Mouse (Mus musculus) small intestine, adult 2 months (tissue): Measurements from ENCODE around the gene Gm28778. TPM values are rescaled to one million over a fixed set of nuclear protein-coding genes. Genes with fewer than 3 reads are reported as not detected.
A peak's percentile ranks its signal among the peaks of the same experiment; 100 is the strongest.

Experiments
- H3K27ac ChIP-seq: fragments of 200-500 bp; 2 replicates; pipeline ENCODE4 v1.5.1; 2012; ENCODE audit warnings: low read depth, low read length, control low read depth, inconsistent platforms; ENCODE audit not compliant: insufficient read depth
- H3K27me3 ChIP-seq: fragments of 200-500 bp; 2 replicates; pipeline ENCODE4 v1.6.1; 2012; ENCODE audit warnings: mild to moderate bottlenecking, moderate library complexity, low read length, inconsistent platforms; ENCODE audit not compliant: control insufficient read depth, insufficient read depth
- H3K36me3 ChIP-seq: fragments of 200-500 bp; 2 replicates; pipeline ENCODE4 v1.6.1; 2012; ENCODE audit warnings: mild to moderate bottlenecking, low read length, control low read depth, inconsistent platforms; ENCODE audit not compliant: control insufficient read depth, insufficient read depth
- H3K4me1 ChIP-seq: fragments of 200-500 bp; 2 replicates; pipeline ENCODE4 v1.6.1; 2012; ENCODE audit warnings: low read length, inconsistent platforms, mixed read lengths; ENCODE audit not compliant: control insufficient read depth, insufficient read depth, insufficient read length
- H3K4me3 ChIP-seq: fragments of 200-500 bp; 2 replicates; pipeline ENCODE4 v1.5.1; 2012; ENCODE audit warnings: low read depth, mild to moderate bottlenecking, control low read depth, inconsistent platforms, low read length, moderate library complexity
- CTCF ChIP-seq: fragments of 200-500 bp; IDR thresholded peaks from 2 replicates; pipeline ENCODE4 v1.5.1; 2012; ENCODE audit warnings: low read depth, mild to moderate bottlenecking, control low read depth, inconsistent platforms, low read length, moderate library complexity, mixed read lengths; ENCODE audit not compliant: insufficient replicate concordance, insufficient read length; ENCODE audit errors: extremely low read depth
- POLR2A ChIP-seq: fragments of 200-500 bp; IDR thresholded peaks from 2 replicates; pipeline ENCODE4 v1.6.1; 2012; ENCODE audit warnings: low read depth, mild to moderate bottlenecking, control low read depth, inconsistent platforms, low read length, moderate library complexity
- WGBS: fragments of 180-500 bp; shearing (Covaris S2); methylation state at CpG from one replicate; pipeline ENCODE4 v1.1.7; 2018; 5-methylcytosine and 5-hydroxymethylcytosine counted together
- polyA plus RNA-seq: library from polyadenylated mRNA; depleted of rRNA; stranded (reverse); fragments of >200 nt; gene quantifications from 2 replicates; pipeline ENCODE4 v1.2.3, GENCODE M21; 2012; rRNA removed

The Gm28778 gene
- polyA plus RNA-seq, 1 experiment: 22.5 TPM

DNA sequence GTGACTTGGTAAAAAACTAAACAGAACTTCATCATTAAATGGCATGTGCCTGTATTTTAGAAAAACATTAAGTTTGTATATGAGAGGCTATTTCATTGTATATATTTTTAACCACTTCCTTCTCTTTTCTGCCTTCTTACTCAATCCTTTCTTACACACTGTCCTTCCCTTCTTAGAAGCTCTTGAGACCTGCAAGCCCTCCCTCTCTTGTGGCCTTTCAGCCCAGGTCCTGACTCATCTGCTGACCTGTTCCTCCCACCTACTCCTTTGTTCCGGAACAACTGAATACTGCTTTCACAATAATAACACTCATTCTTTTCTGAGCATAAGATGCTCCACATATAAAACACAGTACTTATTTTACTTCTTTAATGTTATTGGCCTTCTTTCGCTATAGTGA is 44.2 kb downstream of the Gm28778 start:
- Histone ChIP-seq H3K27ac (no peak overlapping the region), H3K4me1 (no peaks in the 10 kb centered on the region), H3K36me3 (peaks cover 13% of the 10 kb centered on the region), H3K4me3 (no peak overlapping the region), H3K27me3 (no peaks in the 10 kb centered on the region)
- 97% methylated on average over 2 of the region's 2 CpGs for WGBS
- TF ChIP-seq POLR2A: no peak
- TF ChIP-seq CTCF: no peak

DNA sequence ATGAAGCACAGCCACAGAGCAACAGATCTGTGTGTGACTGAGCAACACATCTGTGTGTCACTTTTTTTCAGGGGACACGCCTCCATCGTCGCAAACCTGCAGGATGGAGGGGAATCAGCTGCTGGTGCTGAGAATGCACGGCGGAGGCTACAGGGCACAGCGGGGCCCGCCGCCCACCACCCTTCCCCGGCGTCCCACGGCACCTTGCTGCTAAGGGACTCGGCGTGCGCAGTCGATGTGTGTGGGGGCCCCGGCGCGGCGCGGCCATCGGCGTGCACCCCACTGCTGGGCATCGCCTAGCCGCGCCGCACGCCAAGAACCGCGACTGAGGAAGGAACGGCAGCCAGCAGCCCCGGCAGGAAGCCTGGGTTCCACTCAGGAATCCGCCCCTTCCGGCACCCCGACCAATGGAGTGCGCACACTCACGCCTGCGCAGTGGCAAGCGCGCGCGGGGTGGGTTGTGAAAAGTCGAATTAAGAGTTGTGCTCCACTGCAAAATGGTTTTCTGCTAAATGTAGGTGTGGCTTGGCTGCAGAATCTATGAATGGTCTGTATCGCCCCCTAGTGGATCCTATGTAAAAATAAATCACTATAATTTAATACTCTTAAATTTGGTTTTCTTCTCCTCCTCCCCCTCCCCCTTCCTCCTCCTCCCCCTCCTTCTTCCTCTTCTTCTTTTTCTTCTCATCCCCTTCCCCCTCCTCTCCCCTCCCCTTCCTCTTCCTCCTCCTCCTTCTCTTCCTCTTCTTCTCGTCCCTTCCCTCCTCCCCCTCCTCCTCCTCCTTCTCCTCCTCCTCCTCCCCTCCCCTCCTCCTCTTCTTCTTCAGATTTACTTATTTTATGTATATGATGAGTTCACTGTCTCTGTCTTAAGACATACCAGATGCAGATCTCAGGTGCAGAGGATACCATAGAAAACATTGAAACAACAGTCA is 55.7 kb downstream of the Gm28778 start, which contains the start of the genes Asdurf, Gm28551 and Asnsd1:
Asdurf (minus strand) TSS at position 293 of the 935 bp plus-strand sequence.
Gm28551 (minus strand) TSS at position 341 of the 935 bp plus-strand sequence.
Asnsd1 (minus strand) TSS at position 426 of the 935 bp plus-strand sequence.
- peak within 1 kb of the TSS; percentile 96 for H3K4me3 ChIP-seq
- H3K27ac ChIP-seq: peak within 1 kb of the TSS; percentile 26; the same call in 1 of the 2 replicates
- under 1% methylated on average over 44 of the region's 44 CpGs for WGBS
- TF ChIP-seq POLR2A (peak; percentile 78), CTCF (peak; percentile 32; the same call in 1 of the 2 replicates)
- H3K36me3 ChIP-seq: peaks cover 8% of the 10 kb centered on the region
- H3K4me1 ChIP-seq: no peaks in the 10 kb centered on the region; the same call in 1 of the 2 replicates
- no peaks in the 10 kb centered on the region for H3K27me3 ChIP-seq

DNA sequence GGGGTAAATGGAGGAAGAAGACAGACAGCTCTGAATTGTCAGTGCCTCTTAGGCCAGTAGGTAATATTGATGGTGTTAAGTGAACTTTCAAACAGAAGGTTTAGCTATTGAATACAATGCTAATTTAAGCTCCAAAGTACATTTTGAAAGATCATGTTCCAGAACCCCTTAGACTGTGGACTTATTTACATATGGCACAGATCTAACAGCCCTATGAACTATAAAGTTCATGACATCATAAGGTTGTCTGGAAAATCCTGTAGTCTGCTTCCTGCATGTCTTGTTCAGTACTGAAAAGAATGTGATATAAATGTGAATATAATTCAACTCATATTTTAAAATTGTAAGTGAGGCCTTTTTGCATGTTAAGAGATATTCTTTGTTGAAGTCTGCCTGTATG is 62.1 kb downstream of the Gm28778 start:
- Histone ChIP-seq H3K4me3 (no peak overlapping the region), H3K27ac (no peak overlapping the region), H3K27me3 (no peaks in the 10 kb centered on the region), H3K36me3 (no peaks in the 10 kb centered on the region), H3K4me1 (no peaks in the 10 kb centered on the region)
- TF ChIP-seq POLR2A (no peak), CTCF (no peak)

Other genes starting within 250 kb of the Gm28778 start
- not detected in 2 replicates for gene Mstn, start 235.5 kb upstream of the Gm28778 start, polyA plus RNA-seq
- not detected in 2 replicates for gene 1700019A02Rik, start 109.5 kb upstream of the Gm28778 start, polyA plus RNA-seq
- 0.19 and 0.42 TPM in 2 replicates for gene Pms1, start 93 bp upstream of the Gm28778 start, polyA plus RNA-seq
- 3.3 and 4.4 TPM in 2 replicates for gene Ormdl1, start within 50 bp of the Gm28778 start, polyA plus RNA-seq
- gene Osgepl1, start 16.5 kb downstream of the Gm28778 start, polyA plus RNA-seq: 0.85 and 1.2 TPM in 2 replicates
- gene Asdurf, start 55.5 kb downstream of the Gm28778 start, polyA plus RNA-seq: not detected in 2 replicates
- gene Gm28551, start 55.6 kb downstream of the Gm28778 start, polyA plus RNA-seq: not detected in 2 replicates
- 0.96 and 2.2 TPM in 2 replicates for gene Asnsd1, start 55.6 kb downstream of the Gm28778 start, polyA plus RNA-seq